Mouse (Mus musculus) midbrain, embryonic 11.5 days (tissue): Measurements from ENCODE around the gene Gm17657. TPM values are rescaled to one million over a fixed set of nuclear protein-coding genes. Genes with fewer than 3 reads are reported as not detected.

Experiments
- ATAC-seq: fragments of 200-750 bp; cut with Nextera tagmentation; 2 replicates; pipeline ENCODE4 v1.8.0; 2017; ENCODE audit warnings: moderate TSS enrichment, moderate library complexity; ENCODE audit not compliant: low FRiP score
- DNase-seq: peaks from one replicate; pipeline ENCODE4 v3.0.0; 2015; ENCODE audit warnings: low spot score; ENCODE audit errors: missing footprints
- H3K27ac ChIP-seq: fragments of 300-500 bp; sonication (generic); 2 replicates; pipeline ENCODE4 v1.5.1; 2014; ENCODE audit warnings: low read depth, low read length
- H3K27me3 ChIP-seq: fragments of 300-500 bp; sonication (generic); 2 replicates; pipeline ENCODE4 v1.6.1; 2014; ENCODE audit warnings: mild to moderate bottlenecking, low read length, moderate library complexity, mixed read lengths; ENCODE audit not compliant: control insufficient read depth, insufficient read depth
- H3K36me3 ChIP-seq: fragments of 300-500 bp; sonication (generic); 2 replicates; pipeline ENCODE4 v1.6.1; 2014; ENCODE audit warnings: mild to moderate bottlenecking, low read length, moderate library complexity, mixed read lengths; ENCODE audit not compliant: control insufficient read depth, insufficient read depth
- H3K4me1 ChIP-seq: fragments of 300-500 bp; sonication (generic); 2 replicates; pipeline ENCODE4 v1.6.1; 2014; ENCODE audit warnings: low read length; ENCODE audit not compliant: control insufficient read depth, insufficient read depth
- H3K4me2 ChIP-seq: fragments of 300-500 bp; sonication (generic); 2 replicates; pipeline ENCODE4 v1.6.1; 2014; ENCODE audit warnings: mild to moderate bottlenecking, moderate library complexity
- H3K4me3 ChIP-seq: fragments of 300-500 bp; sonication (generic); 2 replicates; pipeline ENCODE4 v1.5.1; 2014; ENCODE audit warnings: low read depth, low read length
- H3K9ac ChIP-seq: fragments of 300-500 bp; sonication (generic); 2 replicates; pipeline ENCODE4 v1.6.1; 2014; ENCODE audit warnings: low read length
- H3K9me3 ChIP-seq: fragments of 300-500 bp; sonication (generic); 2 replicates; pipeline ENCODE4 v1.6.1; 2016; ENCODE audit warnings: low read length; ENCODE audit not compliant: control insufficient read depth
- WGBS: fragments of 180-500 bp; shearing (Covaris S2); extraction: QIAGEN DNeasy Blood & Tissue Kit; methylation state at CpG from one replicate; pipeline ENCODE4 v1.1.7; 2014; 5-methylcytosine and 5-hydroxymethylcytosine counted together
- microRNA-seq: library from miRNA; unstranded; fragments of <30 nt; microRNA quantifications from one replicate; pipeline ENCODE4, GENCODE M21; 2017
- polyA plus RNA-seq: library from polyadenylated mRNA; unstranded; fragments of >200 nt; fragmentation: Nextera tagmentation; extraction: Ambion mirVana; gene quantifications from 2 replicates; pipeline ENCODE4 v1.2.1, GENCODE M21; 2014

The Gm17657 gene
- polyA plus RNA-seq, 1 experiment from 2014 or later: not detected

- Histone ChIP-seq H3K9me3 (no peaks in the 10 kb centered on the region), H3K4me1 (no peaks in the 10 kb centered on the region), H3K27me3 (no peaks in the 10 kb centered on the region), H3K27ac (no peak overlapping the region), H3K4me3 (no peak overlapping the region), H3K9ac (no peak overlapping the region), H3K36me3 (no peaks in the 10 kb centered on the region), H3K4me2 (no peak overlapping the region)
- ATAC-seq (no peak), DNase-seq (no peak)
- 91% methylated on average over 3 of the region's 3 CpGs for WGBS
Measured at GRCm38 (mm10) chr17:29475142-29475541, 74.3 kb downstream of the Gm17657 start.

GRCm38 (mm10) chr17:29474036-29474435, 75.4 kb downstream of the Gm17657 start:
- Histone ChIP-seq H3K9me3 (no peaks in the 10 kb centered on the region), H3K36me3 (no peaks in the 10 kb centered on the region), H3K4me2 (no peak overlapping the region), H3K4me3 (no peak overlapping the region), H3K9ac (no peak overlapping the region), H3K4me1 (no peaks in the 10 kb centered on the region), H3K27me3 (no peaks in the 10 kb centered on the region), H3K27ac (no peak overlapping the region)
- ATAC-seq (no peak), DNase-seq (no peak)
- 95% methylated on average over 2 of the region's 2 CpGs for WGBS

GRCm38 (mm10) chr17:29473466-29473865, 76.0 kb downstream of the Gm17657 start:
- H3K27ac ChIP-seq: no peak overlapping the region
- no peak overlapping the region for H3K4me3 ChIP-seq
- DNase-seq: no peak
- H3K4me1 ChIP-seq: no peaks in the 10 kb centered on the region
- WGBS: 96% methylated on average over 10 of the region's 10 CpGs
- no peaks in the 10 kb centered on the region for H3K36me3 ChIP-seq
- ATAC-seq: no peak
- H3K9me3 ChIP-seq: no peaks in the 10 kb centered on the region
- no peak overlapping the region for H3K9ac ChIP-seq
- H3K4me2 ChIP-seq: no peak overlapping the region
- H3K27me3 ChIP-seq: no peaks in the 10 kb centered on the region

Small RNA genes within 50 kb of the gene (microRNA-seq; reads per million reads assigned to microRNA genes)
- gene Mir7667: not detected

Other genes starting within 250 kb of the Gm17657 start
- 0.56 and 0.57 TPM in 2 replicates for gene Pi16, start 232.0 kb downstream of the Gm17657 start, polyA plus RNA-seq
- gene Mtch1, start 201.7 kb downstream of the Gm17657 start, polyA plus RNA-seq: 348 and 375 TPM in 2 replicates
- 2.2 and 2.4 TPM in 2 replicates for gene Fgd2, start 188.7 kb downstream of the Gm17657 start, polyA plus RNA-seq
- 16.0 and 19.7 TPM in 2 replicates for gene Pim1, start 58.9 kb downstream of the Gm17657 start, polyA plus RNA-seq
- 16.8 and 18.8 TPM in 2 replicates for gene Tbc1d22b, start 147 bp upstream of the Gm17657 start, polyA plus RNA-seq
- 0.14 and 0.51 TPM in 2 replicates for gene Tmem217, start 2.7 kb upstream of the Gm17657 start, polyA plus RNA-seq
- gene Rnf8, start 65.2 kb upstream of the Gm17657 start, polyA plus RNA-seq: 106 and 111 TPM in 2 replicates
- gene Gm28043, start 65.2 kb upstream of the Gm17657 start, polyA plus RNA-seq: 2.2 and 2.7 TPM in 2 replicates
- gene Cmtr1, start 111.0 kb upstream of the Gm17657 start, polyA plus RNA-seq: 144 and 150 TPM in 2 replicates
- gene Ccdc167, start 167.4 kb upstream of the Gm17657 start, polyA plus RNA-seq: 13.5 and 17.0 TPM in 2 replicates